8 mouse cellular contexts compared by ENCODE assay signal in the genomic region with DNA sequence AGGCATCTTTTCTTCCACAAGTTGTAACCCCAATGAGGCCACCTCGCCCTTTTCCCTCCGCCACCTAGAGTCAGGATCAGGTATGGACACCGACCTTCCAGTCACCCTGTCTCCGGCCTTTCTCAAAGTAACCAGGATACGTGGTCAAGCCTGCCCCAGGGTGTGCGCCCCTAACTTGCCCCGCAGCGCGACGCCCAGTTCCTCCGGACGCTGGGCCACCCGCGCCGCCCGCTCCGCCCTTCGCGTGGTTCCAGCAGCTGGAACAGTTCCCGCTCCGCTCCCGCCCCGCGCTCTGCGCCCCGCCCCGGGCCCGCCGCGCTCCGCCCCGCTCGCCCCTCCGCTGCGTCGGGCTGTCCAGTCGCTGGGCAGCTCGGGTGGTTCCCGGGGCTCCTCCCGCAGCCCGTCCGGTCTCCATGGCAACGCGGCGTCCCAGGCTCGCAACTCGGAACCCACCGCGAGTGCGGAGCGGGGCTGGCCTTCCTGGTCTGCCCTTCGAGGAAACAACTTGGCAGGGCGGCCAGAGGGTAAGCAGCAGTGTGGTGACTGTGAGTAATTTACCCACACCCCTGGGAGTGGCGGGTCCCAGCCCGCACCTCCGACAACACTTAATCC. TPM values are rescaled to one million over a fixed set of nuclear protein-coding genes. Genes with fewer than 3 reads are reported as not detected.
DNase-seq lines count a peak whose midpoint lies in the region; ATAC-seq and TF ChIP-seq lines count a peak whose summit lies in the region.

No protein-coding gene starts in this region.

- 0 out of 2 replicates have a peak, but pooled peaks cover 4% of the 10 kb centered on the region for H3K4me1 ChIP-seq in intestine, postnatal 0 days (replicated peaks; ENCODE audit: control insufficient read depth, insufficient read depth, low read length)
- peaks cover 61% of the 10 kb centered on the region for H3K4me1 ChIP-seq in midbrain, embryonic 10.5 days

- H3K4me2 ChIP-seq in intestine, postnatal 0 days (replicated peaks; ENCODE audit: low read depth) = peak overlapping the region; percentile 93

- H3K4me3 ChIP-seq in intestine, postnatal 0 days (ENCODE audit: low read depth, low read length) = peak overlapping the region; percentile 57
- peak overlapping the region; percentile 62 for H3K4me3 ChIP-seq in midbrain, embryonic 10.5 days

- H3K27me3 ChIP-seq in intestine, postnatal 0 days (replicated peaks; ENCODE audit: control insufficient read depth, insufficient read depth, low read length) = no peaks in the 10 kb centered on the region
- peaks cover 27% of the 10 kb centered on the region for H3K27me3 ChIP-seq in midbrain, embryonic 10.5 days (ENCODE audit: low read depth, poor library complexity, severe bottlenecking)

- peak; percentile 82 for ATAC-seq in granulocyte monocyte progenitor cell, adult 5-6 weeks (replicated peaks; ENCODE audit: poor library complexity, severe bottlenecking)
- peak; percentile 75 for ATAC-seq in intestine, postnatal 0 days
- ATAC-seq in inflammation-experienced regulatory T-cells, adult 6 months = no peak

- peak overlapping the region; percentile 48; the same call in 1 of the 2 replicates for H3K9ac ChIP-seq in intestine, postnatal 0 days (ENCODE audit: low read depth, low read length)

- TF ChIP-seq CTCF in intestine, postnatal 0 days (IDR thresholded peaks at IDR 0.05; ENCODE audit: low read depth) = peak; percentile 71

- 1% methylated on average over 56 of the region's 56 CpGs for WGBS in intestine, postnatal 0 days
- WGBS in midbrain, embryonic 10.5 days = under 1% methylated on average over 55 of the region's 56 CpGs

- intact Hi-C loops in left cerebral cortex, postnatal 4 days (cut with DNase I) = no loop called here

- no peaks in the 10 kb centered on the region; the same call in 1 of the 2 replicates for H3K9me3 ChIP-seq in intestine, postnatal 0 days (ENCODE audit: control insufficient read depth)
- H3K9me3 ChIP-seq in midbrain, embryonic 10.5 days (replicated peaks) = no peaks in the 10 kb centered on the region

- no peak overlapping the region for H3K27ac ChIP-seq in intestine, postnatal 0 days (ENCODE audit: low read depth, low read length)
- peak overlapping the region; percentile 86 for H3K27ac ChIP-seq in midbrain, embryonic 10.5 days (replicated peaks)

- H3K36me3 ChIP-seq in intestine, postnatal 0 days (ENCODE audit: control insufficient read depth, insufficient read depth) = no peaks in the 10 kb centered on the region
- H3K36me3 ChIP-seq in midbrain, embryonic 10.5 days = no peaks in the 10 kb centered on the region

- peak; percentile 91 for DNase-seq in adrenal gland, postnatal 25 days
- DNase-seq in embryo, embryonic 11.5 days (ENCODE audit: low read depth, low spot score) = peak; percentile 57
- peak; percentile 90 for DNase-seq in left cerebral cortex, postnatal 4 days
- peak; percentile 93 for DNase-seq in midbrain, embryonic 10.5 days (ENCODE audit: low spot score)
- DNase-seq in skeletal muscle tissue, adult 2 months (ENCODE audit: low read depth, low spot score) = peak; percentile 7

RNA-seq across cellular contexts. Expression of a gene that starts 0.5 kb away (rescaled TPM):
- total RNA-seq in adrenal gland, postnatal 25 days (2021) = 1.6 TPM in 1 of 2 replicates, not detected in the other
- total RNA-seq in granulocyte monocyte progenitor cell, adult 5-6 weeks (2014; fragmentation: Nextera tagmentation) = not detected in 2 replicates
- total RNA-seq in granulocyte monocyte progenitor cell, adult 5-6 weeks (2017) = not detected in 2 replicates
- polyA plus RNA-seq in intestine, postnatal 0 days (2015; fragmentation: Nextera tagmentation; extraction: Ambion mirVana) = 0.94 and 1.3 TPM in 2 replicates
- 1 to 10 TPM; 1.6 to 3.9 TPM for total RNA-seq in left cerebral cortex, postnatal 4 days (2021)
- polyA plus RNA-seq in midbrain, embryonic 10.5 days (2016; fragmentation: Nextera tagmentation; extraction: Ambion mirVana) = 1.9 and 2.2 TPM in 2 replicates
- polyA plus RNA-seq in inflammation-experienced regulatory T-cells, adult 6 months (2017; shearing (Covaris generic)) = not detected

RNA-seq across cellular contexts. Expression of a gene that starts 34.4 kb away (rescaled TPM):
- total RNA-seq in adrenal gland, postnatal 25 days (2021) = 2.2 and 2.5 TPM in 2 replicates
- total RNA-seq in granulocyte monocyte progenitor cell, adult 5-6 weeks (2014; fragmentation: Nextera tagmentation) = not detected in 2 replicates
- total RNA-seq in granulocyte monocyte progenitor cell, adult 5-6 weeks (2017) = not detected in 2 replicates
- polyA plus RNA-seq in intestine, postnatal 0 days (2015; fragmentation: Nextera tagmentation; extraction: Ambion mirVana) = 0.78 and 1.1 TPM in 2 replicates
- 1 to 10 TPM; 2.0 to 2.7 TPM for total RNA-seq in left cerebral cortex, postnatal 4 days (2021)
- polyA plus RNA-seq in midbrain, embryonic 10.5 days (2016; fragmentation: Nextera tagmentation; extraction: Ambion mirVana) = 12.9 and 15.9 TPM in 2 replicates
- polyA plus RNA-seq in inflammation-experienced regulatory T-cells, adult 6 months (2017; shearing (Covaris generic)) = not detected

RNA-seq across cellular contexts. Expression of a gene that starts 43.7 kb away (rescaled TPM):
- total RNA-seq in adrenal gland, postnatal 25 days (2021) = 0.94 and 1.5 TPM in 2 replicates
- not detected in 2 replicates for total RNA-seq in granulocyte monocyte progenitor cell, adult 5-6 weeks (2014; fragmentation: Nextera tagmentation)
- not detected in 2 replicates for total RNA-seq in granulocyte monocyte progenitor cell, adult 5-6 weeks (2017)
- 0.12 TPM in 1 of 2 replicates, not detected in the other for polyA plus RNA-seq in intestine, postnatal 0 days (2015; fragmentation: Nextera tagmentation; extraction: Ambion mirVana)
- total RNA-seq in left cerebral cortex, postnatal 4 days (2021) = 100 to 1,000 TPM; 108 to 166 TPM
- polyA plus RNA-seq in midbrain, embryonic 10.5 days (2016; fragmentation: Nextera tagmentation; extraction: Ambion mirVana) = 2.6 and 7.9 TPM in 2 replicates
- polyA plus RNA-seq in inflammation-experienced regulatory T-cells, adult 6 months (2017; shearing (Covaris generic)) = under 1 TPM in 2 of 3 experiments, not detected in 1; 0.25 to 0.35 TPM

Comparison
In these comparisons a context has a peak if more than half of its experiments do, and no peak if none do; other contexts are left out.
1. DNase-seq: peak in every context shown above with its lines; median percentile 93 in midbrain, embryonic 10.5 days; 91 in adrenal gland, postnatal 25 days; 90 in left cerebral cortex, postnatal 4 days; 57 in embryo, embryonic 11.5 days; 7 in skeletal muscle tissue, adult 2 months.
2. RNA of a gene that starts 43.7 kb away (total RNA-seq): 108 to 166 TPM in left cerebral cortex, postnatal 4 days; 0.94 to 1.5 TPM in adrenal gland, postnatal 25 days and not detected in granulocyte monocyte progenitor cell, adult 5-6 weeks; every median in the first group is over 10 times any median in the second.